Mouse (Mus musculus) olfactory bulb, adult 2 months (tissue): ENCODE data around the gene Arpc2. TPM values are rescaled to one million over a fixed set of nuclear protein-coding genes. Genes with fewer than 3 reads are reported as not detected.

ENCODE experiments used
- H3K27ac ChIP-seq: fragments of 200-500 bp; 2 replicates; pipeline ENCODE4 v1.5.1; 2012; ENCODE audit warnings: low read depth, low read length; ENCODE audit not compliant: insufficient read depth
- H3K4me1 ChIP-seq: fragments of 200-500 bp; 2 replicates; pipeline ENCODE4 v1.6.1; 2012; ENCODE audit warnings: low read length; ENCODE audit not compliant: control insufficient read depth, insufficient read depth
- H3K4me3 ChIP-seq: fragments of 200-500 bp; 2 replicates; pipeline ENCODE4 v1.5.1; 2012; ENCODE audit warnings: mild to moderate bottlenecking, low read depth, low read length, moderate library complexity; ENCODE audit not compliant: insufficient read depth
- CTCF ChIP-seq: fragments of 200-500 bp; IDR thresholded peaks from 2 replicates; pipeline ENCODE4 v1.5.1; 2012; ENCODE audit warnings: low read depth, mild to moderate bottlenecking, low read length, moderate library complexity; ENCODE audit not compliant: insufficient read depth
- POLR2A ChIP-seq: fragments of 200-500 bp; IDR thresholded peaks from 2 replicates; pipeline ENCODE4 v1.6.1; 2012; ENCODE audit warnings: mild to moderate bottlenecking, low read depth, low read length, moderate library complexity; ENCODE audit not compliant: insufficient read depth
- WGBS: fragments of 180-500 bp; shearing (Covaris S2); methylation state at CpG from one replicate; pipeline ENCODE4 v1.1.7; 2018; 5-methylcytosine and 5-hydroxymethylcytosine counted together
- polyA plus RNA-seq: library from polyadenylated mRNA; stranded (reverse); fragments of >200 nt; gene quantifications from 2 replicates; pipeline ENCODE4 v1.2.4, GENCODE M21; 2012; ENCODE audit warnings: low replicate concordance; ENCODE audit not compliant: missing spikeins, insufficient read depth, insufficient read length

Gene Arpc2
- polyA plus RNA-seq, 1 experiment = not detected

GRCm38 (mm10) chr1:74308001-74308964 is 72.4 kb downstream of the Arpc2 start:
- Histone ChIP-seq H3K4me1 (peaks cover 9% of the 10 kb centered on the region), H3K4me3 (no peak overlapping the region), H3K27ac (no peak overlapping the region)
- 86% methylated on average over 10 of the region's 10 CpGs for WGBS
- no peak for TF ChIP-seq POLR2A
- TF ChIP-seq CTCF = no peak

DNA sequence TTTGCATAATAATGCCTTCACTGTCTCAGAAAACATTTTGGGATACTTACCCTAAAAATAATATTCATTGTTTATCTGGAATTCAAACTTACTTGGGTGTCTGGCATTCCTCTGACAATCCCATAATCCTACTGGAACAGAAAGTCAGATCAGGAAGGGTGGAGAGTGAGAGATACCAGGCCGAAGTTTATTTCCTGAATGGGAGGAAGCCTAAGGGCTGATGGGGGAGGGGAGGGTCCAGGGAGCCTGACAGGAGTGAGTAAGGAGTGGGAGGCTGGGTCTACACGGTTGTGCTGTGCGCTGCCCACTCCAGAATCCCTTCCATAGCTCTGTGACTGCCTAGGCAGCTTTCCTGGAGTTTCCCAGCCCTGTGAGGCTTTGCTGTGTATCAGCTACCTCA is 73.9 kb downstream of the Arpc2 start:
- WGBS = 54% methylated on average over 3 of the region's 3 CpGs
- H3K4me3 ChIP-seq = no peak overlapping the region
- H3K27ac ChIP-seq = no peak overlapping the region
- TF ChIP-seq POLR2A (no peak), CTCF (no peak)
- no peaks in the 10 kb centered on the region for H3K4me1 ChIP-seq

DNA sequence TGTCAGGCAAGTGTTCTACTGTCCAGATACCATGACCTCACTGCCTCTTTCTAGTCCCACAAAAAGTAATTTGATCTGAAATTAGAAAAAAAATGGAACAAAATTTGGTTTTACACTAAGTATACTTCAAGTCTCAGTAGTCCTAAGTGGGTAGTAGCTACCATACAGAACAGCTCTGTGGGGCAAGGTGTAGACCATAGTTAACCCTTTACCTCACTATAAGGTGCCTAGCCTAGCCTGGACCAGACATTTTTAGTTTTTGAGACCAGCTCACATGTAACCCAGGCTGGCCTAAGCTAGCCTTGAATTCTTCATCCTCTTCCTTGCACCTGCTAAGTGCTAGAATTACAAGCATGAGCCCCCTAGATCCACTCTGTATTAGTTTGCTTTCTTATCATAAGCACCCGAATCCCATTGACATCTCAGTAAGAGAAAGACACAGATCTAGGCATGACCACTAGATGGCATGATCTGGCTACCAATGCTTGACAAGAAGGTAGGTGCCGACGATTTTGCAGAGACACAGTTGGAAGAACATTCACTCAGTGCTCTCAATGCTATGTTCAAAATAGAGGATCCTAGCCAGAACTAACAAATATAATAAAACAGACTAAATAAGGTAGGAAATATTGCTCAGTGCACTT is 77.3 kb downstream of the Arpc2 start:
- Histone ChIP-seq H3K4me1 (no peaks in the 10 kb centered on the region), H3K27ac (no peak overlapping the region), H3K4me3 (no peak overlapping the region)
- TF ChIP-seq CTCF = no peak
- no peak for TF ChIP-seq POLR2A
- 3% methylated on average over 3 of the region's 3 CpGs for WGBS

DNA sequence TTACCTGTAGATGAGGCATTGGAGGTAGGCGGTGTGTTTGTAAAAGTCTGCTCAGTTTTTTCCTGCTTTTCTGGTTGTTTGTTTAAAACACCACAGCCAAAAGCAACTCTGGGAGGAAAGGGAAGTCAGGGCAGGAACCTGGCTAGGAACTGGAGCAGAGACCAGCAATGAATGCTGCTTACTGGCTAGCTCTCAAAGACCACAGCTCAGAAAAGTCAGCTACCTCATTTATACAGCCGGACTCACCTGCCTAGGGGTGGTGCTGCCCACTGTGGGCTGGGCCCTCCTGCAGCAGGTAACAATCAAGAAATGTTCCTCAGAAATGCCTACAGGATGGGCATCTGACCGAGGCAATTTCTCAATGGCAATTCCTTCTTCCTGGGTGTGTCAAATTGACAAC is 78.9 kb downstream of the Arpc2 start:
- TF ChIP-seq POLR2A = no peak
- TF ChIP-seq CTCF = no peak
- Histone ChIP-seq H3K4me1 (no peaks in the 10 kb centered on the region), H3K27ac (no peak overlapping the region), H3K4me3 (no peak overlapping the region)
- 88% methylated on average over 3 of the region's 3 CpGs for WGBS

GRCm38 (mm10) chr1:74316114-74316827 is 80.4 kb downstream of the Arpc2 start:
- TF ChIP-seq CTCF = no peak
- no peak for TF ChIP-seq POLR2A
- WGBS = 86% methylated on average over 4 of the region's 4 CpGs
- Histone ChIP-seq H3K27ac (no peak overlapping the region), H3K4me3 (no peak overlapping the region), H3K4me1 (no peaks in the 10 kb centered on the region)

Other genes with a start within 250 kb of the Arpc2 start
- gene Tns1, start 111.6 kb upstream of the Arpc2 start, polyA plus RNA-seq = not detected in 2 replicates
- not detected in 2 replicates for gene Rufy4, start 110.5 kb upstream of the Arpc2 start, polyA plus RNA-seq
- gene Cxcr2, start 82.1 kb upstream of the Arpc2 start, polyA plus RNA-seq = not detected in 2 replicates
- not detected in 2 replicates for gene Cxcr1, start 41.5 kb upstream of the Arpc2 start, polyA plus RNA-seq
- not detected in 2 replicates for gene Gpbar1, start 42.5 kb downstream of the Arpc2 start, polyA plus RNA-seq
- gene Aamp, start 48.7 kb downstream of the Arpc2 start, polyA plus RNA-seq = not detected in 2 replicates
- gene Pnkd, start 48.8 kb downstream of the Arpc2 start, polyA plus RNA-seq = not detected in 2 replicates
- 36.6 TPM in 1 of 2 replicates, not detected in the other for gene Tmbim1, start 69.5 kb downstream of the Arpc2 start, polyA plus RNA-seq
- not detected in 2 replicates for gene Catip, start 126.0 kb downstream of the Arpc2 start, polyA plus RNA-seq
- not detected in 2 replicates for gene Slc11a1, start 139.1 kb downstream of the Arpc2 start, polyA plus RNA-seq
- gene Ctdsp1, start 155.4 kb downstream of the Arpc2 start, polyA plus RNA-seq = not detected in 2 replicates
- gene Vil1, start 173.3 kb downstream of the Arpc2 start, polyA plus RNA-seq = not detected in 2 replicates